Mouse (Mus musculus): Measurements from ENCODE around the gene Nadk. TPM values are rescaled to one million over a fixed set of nuclear protein-coding genes. Genes with fewer than 3 reads are reported as not detected.

The Nadk gene
- polyA plus RNA-seq, 2 experiments = 78.8 to 87.9 TPM

- no peak overlapping the region for H3K4me2 ChIP-seq (replicated peaks; ENCODE audit: low read depth, low read length, severe bottlenecking)
- H3K4me3 ChIP-seq (replicated peaks; ENCODE audit: low read length) = no peak overlapping the region
- no peak for DNase-seq (ENCODE audit: low spot score)
These were observed 73.8 kb downstream of the Nadk start for GRCm38 (mm10) chr4:155635766-155636499.

More at GRCm38 (mm10) chr4:155635766-155636499, 73.8 kb downstream of the Nadk start:
- ATAC-seq (ENCODE audit: low FRiP score, low read depth) = no peak
- Histone ChIP-seq H3K9me3 (ENCODE audit: control insufficient read depth, low read length) (no peaks in the 10 kb centered on the region), H3K27ac (replicated peaks; ENCODE audit: low read depth, low read length) (no peak overlapping the region), H3K36me3 (ENCODE audit: control insufficient read depth, insufficient read depth, low read length) (peaks cover 90% of the 10 kb centered on the region), H3K9ac (ENCODE audit: low read depth, low read length, severe bottlenecking) (no peak overlapping the region), H3K4me1 (ENCODE audit: control insufficient read depth, insufficient read depth, low read length) (no peaks in the 10 kb centered on the region), H3K27me3 (ENCODE audit: control insufficient read depth, insufficient read depth, low read length) (no peaks in the 10 kb centered on the region)
- TF ChIP-seq POLR2A (IDR thresholded peaks at IDR 0.05; ENCODE audit: borderline replicate concordance, extremely low read depth, insufficient read depth, insufficient read length) = no peak

Other genes with a start within 250 kb of the Nadk start
- 7.1 and 7.5 TPM in 2 replicates for gene Prkcz, start 201.0 kb upstream of the Nadk start, polyA plus RNA-seq (2012; rRNA removed)
- 7.4 and 9.3 TPM in 2 replicates for gene Prkcz, start 201.0 kb upstream of the Nadk start, polyA plus RNA-seq (2014; fragmentation: Nextera tagmentation; extraction: Ambion mirVana)
- 0.34 and 0.45 TPM in 2 replicates for gene Gabrd, start 164.3 kb upstream of the Nadk start, polyA plus RNA-seq (2012; rRNA removed)
- 0.21 and 0.41 TPM in 2 replicates for gene Gabrd, start 164.3 kb upstream of the Nadk start, polyA plus RNA-seq (2014; fragmentation: Nextera tagmentation; extraction: Ambion mirVana)
- 5.2 and 5.9 TPM in 2 replicates for gene Cfap74, start 153.2 kb upstream of the Nadk start, polyA plus RNA-seq (2012; rRNA removed)
- gene Cfap74, start 153.2 kb upstream of the Nadk start, polyA plus RNA-seq (2014; fragmentation: Nextera tagmentation; extraction: Ambion mirVana) = 4.7 and 5.2 TPM in 2 replicates
- gene Tmem52, start 93.3 kb upstream of the Nadk start, polyA plus RNA-seq (2012; rRNA removed) = 0.42 and 0.50 TPM in 2 replicates
- gene Tmem52, start 93.3 kb upstream of the Nadk start, polyA plus RNA-seq (2014; fragmentation: Nextera tagmentation; extraction: Ambion mirVana) = not detected in 2 replicates
- gene Gnb1, start 71.0 kb upstream of the Nadk start, polyA plus RNA-seq (2012; rRNA removed) = 511 and 686 TPM in 2 replicates
- 440 and 493 TPM in 2 replicates for gene Gnb1, start 71.0 kb upstream of the Nadk start, polyA plus RNA-seq (2014; fragmentation: Nextera tagmentation; extraction: Ambion mirVana)
- gene Slc35e2, start 39.0 kb downstream of the Nadk start, polyA plus RNA-seq (2012; rRNA removed) = 10.9 and 13.8 TPM in 2 replicates
- 8.5 and 10.8 TPM in 2 replicates for gene Slc35e2, start 39.0 kb downstream of the Nadk start, polyA plus RNA-seq (2014; fragmentation: Nextera tagmentation; extraction: Ambion mirVana)
- 45.3 and 65.6 TPM in 2 replicates for gene Cdk11b, start 62.5 kb downstream of the Nadk start, polyA plus RNA-seq (2012; rRNA removed)
- gene Cdk11b, start 62.5 kb downstream of the Nadk start, polyA plus RNA-seq (2014; fragmentation: Nextera tagmentation; extraction: Ambion mirVana) = 53.9 and 60.1 TPM in 2 replicates
- not detected in 2 replicates for gene Gm10563, start 83.0 kb downstream of the Nadk start, polyA plus RNA-seq (2012; rRNA removed)
- not detected in 2 replicates for gene Gm10563, start 83.0 kb downstream of the Nadk start, polyA plus RNA-seq (2014; fragmentation: Nextera tagmentation; extraction: Ambion mirVana)
- gene Mmp23, start 91.0 kb downstream of the Nadk start, polyA plus RNA-seq (2012; rRNA removed) = 34.7 and 42.7 TPM in 2 replicates
- gene Mmp23, start 91.0 kb downstream of the Nadk start, polyA plus RNA-seq (2014; fragmentation: Nextera tagmentation; extraction: Ambion mirVana) = 17.3 and 19.8 TPM in 2 replicates
- 77.4 and 97.5 TPM in 2 replicates for gene Mib2, start 106.8 kb downstream of the Nadk start, polyA plus RNA-seq (2012; rRNA removed)
- gene Mib2, start 106.8 kb downstream of the Nadk start, polyA plus RNA-seq (2014; fragmentation: Nextera tagmentation; extraction: Ambion mirVana) = 29.5 and 32.1 TPM in 2 replicates
- gene Fndc10, start 132.0 kb downstream of the Nadk start, polyA plus RNA-seq (2012; rRNA removed) = 31.0 and 46.5 TPM in 2 replicates
- gene Fndc10, start 132.0 kb downstream of the Nadk start, polyA plus RNA-seq (2014; fragmentation: Nextera tagmentation; extraction: Ambion mirVana) = 8.1 and 9.4 TPM in 2 replicates
- 105 and 115 TPM in 2 replicates for gene Ssu72, start 142.4 kb downstream of the Nadk start, polyA plus RNA-seq (2012; rRNA removed)
- 131 and 135 TPM in 2 replicates for gene Ssu72, start 142.4 kb downstream of the Nadk start, polyA plus RNA-seq (2014; fragmentation: Nextera tagmentation; extraction: Ambion mirVana)
- gene Tmem240, start 172.4 kb downstream of the Nadk start, polyA plus RNA-seq (2012; rRNA removed) = 3.7 and 4.0 TPM in 2 replicates
- gene Tmem240, start 172.4 kb downstream of the Nadk start, polyA plus RNA-seq (2014; fragmentation: Nextera tagmentation; extraction: Ambion mirVana) = 0.88 and 1.1 TPM in 2 replicates
- gene Atad3a, start 198.7 kb downstream of the Nadk start, polyA plus RNA-seq (2012; rRNA removed) = 117 and 135 TPM in 2 replicates
- gene Atad3a, start 198.7 kb downstream of the Nadk start, polyA plus RNA-seq (2014; fragmentation: Nextera tagmentation; extraction: Ambion mirVana) = 84.8 and 85.2 TPM in 2 replicates
- 12.4 and 14.9 TPM in 2 replicates for gene Vwa1, start 212.3 kb downstream of the Nadk start, polyA plus RNA-seq (2012; rRNA removed)
- gene Vwa1, start 212.3 kb downstream of the Nadk start, polyA plus RNA-seq (2014; fragmentation: Nextera tagmentation; extraction: Ambion mirVana) = 11.9 and 13.9 TPM in 2 replicates
- gene Tmem88b, start 223.5 kb downstream of the Nadk start, polyA plus RNA-seq (2012; rRNA removed) = 2.0 and 2.6 TPM in 2 replicates
- gene Tmem88b, start 223.5 kb downstream of the Nadk start, polyA plus RNA-seq (2014; fragmentation: Nextera tagmentation; extraction: Ambion mirVana) = 0.48 and 0.67 TPM in 2 replicates
- 0.23 TPM in 1 of 2 replicates, not detected in the other for gene Ankrd65, start 228.1 kb downstream of the Nadk start, polyA plus RNA-seq (2012; rRNA removed)
- gene Ankrd65, start 228.1 kb downstream of the Nadk start, polyA plus RNA-seq (2014; fragmentation: Nextera tagmentation; extraction: Ambion mirVana) = not detected in 2 replicates
- gene Mrpl20, start 240.5 kb downstream of the Nadk start, polyA plus RNA-seq (2012; rRNA removed) = 72.2 and 97.5 TPM in 2 replicates
- 199 and 215 TPM in 2 replicates for gene Mrpl20, start 240.5 kb downstream of the Nadk start, polyA plus RNA-seq (2014; fragmentation: Nextera tagmentation; extraction: Ambion mirVana)

All from limb, embryonic 14.5 days (tissue).